Mouse (Mus musculus) heart, adult 2 months (tissue): ENCODE data around the gene Lbhd1. TPM values are rescaled to one million over a fixed set of nuclear protein-coding genes. Genes with fewer than 3 reads are reported as not detected.
A peak's percentile ranks its signal among the peaks of the same experiment; 100 is the strongest.
"Not testable (repeated sequence)": the region's sequence is repeated elsewhere in the genome, so short reads cannot be mapped to it uniquely, and the experiment has no call there.

Experiments
- DNase-seq, 2 experiments: peaks; one replicate each; pipeline ENCODE4 v3.0.0; 2021
- H3K27ac ChIP-seq: fragments of 200-600 bp; 2 replicates; pipeline ENCODE4 v1.8.1; 2022
- H3K27me3 ChIP-seq: fragments of 200-500 bp; 2 replicates; pipeline ENCODE4 v1.6.1; 2012; ENCODE audit warnings: mild to moderate bottlenecking, low read length, inconsistent platforms, mixed read lengths; ENCODE audit not compliant: control insufficient read depth, insufficient read depth
- H3K36me3 ChIP-seq: fragments of 200-500 bp; 2 replicates; pipeline ENCODE4 v1.6.1; 2012; ENCODE audit warnings: low read length, inconsistent platforms; ENCODE audit not compliant: control insufficient read depth, insufficient read depth
- H3K4me1 ChIP-seq: fragments of 200-500 bp; 2 replicates; pipeline ENCODE4 v1.6.1; 2011; ENCODE audit warnings: low read length; ENCODE audit not compliant: control insufficient read depth, insufficient read depth
- H3K4me3 ChIP-seq: fragments of 200-600 bp; 2 replicates; pipeline ENCODE4 v1.8.1; 2022
- H3K79me2 ChIP-seq: fragments of 200-500 bp; replicated peaks from 2 replicates; pipeline ENCODE4 v1.6.1; 2012; ENCODE audit warnings: mild to moderate bottlenecking, inconsistent platforms, low read length, moderate library complexity, mixed read lengths; ENCODE audit not compliant: control insufficient read depth, insufficient read depth
- H3K9ac ChIP-seq: fragments of 200-500 bp; 2 replicates; pipeline ENCODE4 v1.6.1; 2012; ENCODE audit warnings: low read depth, mild to moderate bottlenecking, control low read depth, inconsistent platforms, low read length, mixed read lengths
- CTCF ChIP-seq: fragments of 200-600 bp; IDR thresholded peaks from 2 replicates; pipeline ENCODE4 v1.8.1; 2022; ENCODE audit warnings: antibody characterized with exemption, mild to moderate bottlenecking, moderate library complexity
- EP300 ChIP-seq: fragments of 200-500 bp; IDR thresholded peaks from 2 replicates; pipeline ENCODE4 v1.6.1; 2011; ENCODE audit warnings: low read depth, low read length, control low read depth; ENCODE audit not compliant: insufficient read depth
- POLR2A ChIP-seq: fragments of 200-500 bp; IDR thresholded peaks from 2 replicates; pipeline ENCODE4 v1.6.1; 2011; ENCODE audit warnings: mild to moderate bottlenecking, low read depth, low read length, control low read depth; ENCODE audit not compliant: insufficient read depth
- WGBS: fragments of 180-500 bp; shearing (Covaris S2); methylation state at CpG from one replicate; pipeline ENCODE4 v1.1.7; 2018; 5-methylcytosine and 5-hydroxymethylcytosine counted together
- intact Hi-C: fragments of 180-260 bp; cut with DNase I; formaldehyde crosslinking; loops from one replicate; pipeline ENCODE4 v1.15.1; 2025
- polyA plus RNA-seq: library from polyadenylated mRNA; depleted of rRNA; stranded (reverse); fragments of >200 nt; gene quantifications from 2 replicates; pipeline ENCODE4 v1.2.3, GENCODE M21; 2012
- total RNA-seq, 2 experiments: library from RNA; stranded (reverse); gene quantifications; 2 replicates each; pipeline ENCODE4 v1.2.3; 2021

The Lbhd1 gene
- total and polyA plus RNA-seq, 3 experiments = 1.1 to 5.2 (median 4.2) TPM

GRCm38 (mm10) chr19:8864265-8864664 is 19.3 kb upstream of the Lbhd1 start:
- no peaks in the 10 kb centered on the region for H3K4me1 ChIP-seq
- no peak overlapping the region for H3K9ac ChIP-seq
- WGBS = 69% methylated on average over 6 of the region's 6 CpGs
- H3K79me2 ChIP-seq = no peaks in the 10 kb centered on the region
- intact Hi-C loops = no loop called here
- H3K36me3 ChIP-seq = no peaks in the 10 kb centered on the region
- DNase-seq = no peak
- 0 out of 2 replicates have a peak, but pooled peaks cover 2% of the 10 kb centered on the region for H3K27me3 ChIP-seq
- H3K27ac ChIP-seq = no peak overlapping the region
- no peak for TF ChIP-seq CTCF
- no peak for TF ChIP-seq POLR2A
- no peak for TF ChIP-seq EP300
- H3K4me3 ChIP-seq = no peak overlapping the region

DNA sequence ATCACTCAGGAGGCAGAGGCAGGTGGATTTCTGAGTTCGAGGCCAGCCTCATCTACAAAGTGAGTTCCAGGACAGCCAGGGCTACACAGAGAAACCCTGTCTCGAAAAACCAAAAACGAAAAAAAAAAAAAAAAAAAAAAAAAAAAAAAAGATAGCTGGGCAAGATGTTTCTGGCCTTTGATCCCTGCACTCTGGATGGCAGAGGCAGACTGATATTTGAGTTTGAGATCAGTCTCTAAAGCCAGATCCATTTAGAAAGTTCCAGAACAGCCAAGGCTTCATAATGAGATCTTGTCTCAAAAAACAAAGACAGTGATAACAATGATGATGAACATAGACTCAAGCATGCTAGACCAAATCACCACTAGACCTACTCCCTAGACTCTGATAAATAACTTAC is 13.2 kb upstream of the Lbhd1 start:
- intact Hi-C loops = loop anchor here (2.0 to 5.0 kb wide), 3 partner anchors 18 to 97 kb away; partner anchors contain the start of genes 1810009A15Rik, Eef1g, Gm49416 and Polr2g
- not testable (repeated sequence) for H3K36me3 ChIP-seq, H3K4me1 ChIP-seq, H3K4me3 ChIP-seq, DNase-seq, H3K79me2 ChIP-seq, H3K27me3 ChIP-seq, H3K9ac ChIP-seq
- WGBS = 70% methylated on average over 3 of the region's 3 CpGs
- H3K27ac ChIP-seq = peak overlapping the region; percentile 94; the same call in 1 of the 2 replicates

GRCm38 (mm10) chr19:8870838-8871237 is 12.7 kb upstream of the Lbhd1 start:
- TF ChIP-seq POLR2A (no peak), EP300 (no peak), CTCF (no peak)
- peaks cover 2% of the 10 kb centered on the region; the same call in 1 of the 2 replicates for H3K36me3 ChIP-seq
- intact Hi-C loops = loop anchor here (1.0 to 5.0 kb wide), 4 partner anchors 9 to 96 kb away; partner anchors contain the start of genes 1810009A15Rik, Eef1g, Gm49416 and Polr2g
- DNase-seq = no peak
- no peaks in the 10 kb centered on the region for H3K27me3 ChIP-seq
- peak overlapping the region; percentile 94 for H3K27ac ChIP-seq
- H3K4me1 ChIP-seq = peaks cover 3% of the 10 kb centered on the region
- peak overlapping the region; percentile 91 for H3K4me3 ChIP-seq
- H3K9ac ChIP-seq = peak overlapping the region; percentile 52
- WGBS = 22% methylated on average over 9 of the region's 9 CpGs
- 0 out of 2 replicates have a peak, but pooled peaks cover 1% of the 10 kb centered on the region for H3K79me2 ChIP-seq

DNA sequence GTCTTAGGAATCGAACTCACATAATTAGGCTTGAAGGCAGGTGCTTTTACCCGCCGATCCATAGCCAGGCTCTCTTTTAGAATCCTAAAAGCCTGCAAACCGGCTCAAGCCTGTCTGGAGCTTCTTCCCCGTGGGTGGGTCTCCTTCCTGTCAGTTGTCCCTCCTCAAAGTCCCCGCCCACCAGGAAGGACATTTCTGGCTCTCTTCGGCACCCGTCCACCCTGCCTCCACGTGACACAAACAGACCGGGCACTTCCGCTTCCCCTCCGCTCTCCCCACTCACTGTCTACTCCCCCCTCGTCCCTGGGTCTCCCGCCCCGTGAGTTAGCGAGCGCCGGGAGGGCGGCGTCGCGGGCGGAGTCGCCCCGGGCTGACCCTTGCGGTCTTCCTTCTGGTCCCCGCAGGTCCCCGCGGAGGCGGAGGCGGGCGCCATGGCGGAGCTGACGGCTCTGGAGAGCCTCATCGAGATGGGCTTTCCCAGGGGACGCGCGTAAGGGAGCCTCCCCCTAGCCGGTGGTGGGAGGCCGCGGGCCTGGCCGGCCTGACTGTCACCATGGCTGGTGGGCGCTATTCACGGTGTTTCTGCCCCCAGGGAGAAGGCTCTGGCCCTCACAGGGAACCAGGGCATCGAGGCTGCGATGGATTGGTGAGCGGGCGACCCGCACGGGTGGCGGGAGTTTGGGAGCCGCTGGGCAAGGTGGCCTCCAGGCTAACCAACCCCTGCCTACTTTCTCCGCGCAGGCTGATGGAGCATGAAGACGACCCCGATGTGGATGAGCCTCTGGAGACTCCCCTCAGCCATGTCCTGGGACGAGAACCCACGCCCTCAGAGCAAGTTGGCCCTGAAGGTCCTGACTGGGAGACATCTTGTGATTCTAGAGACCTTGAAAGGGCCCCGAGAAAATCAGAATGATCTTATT is 12.0 kb upstream of the Lbhd1 start, which contains the start of gene Ubxn1:
Gene Ubxn1 (plus strand): TSS at position 230 of the 920 bp plus-strand sequence.
- peak within 1 kb of the TSS; percentile 94 for H3K27ac ChIP-seq
- H3K4me1 ChIP-seq = peaks cover 3% of the 10 kb centered on the region
- intact Hi-C loops = loop anchor here (1.0 to 5.0 kb wide), 4 partner anchors 9 to 96 kb away; partner anchors contain the start of genes 1810009A15Rik, Eef1g, Gm49416 and Polr2g
- TF ChIP-seq POLR2A (peak; percentile 87), CTCF (no peak), EP300 (peak; percentile 96)
- peak within 1 kb of the TSS; percentile 91 for H3K4me3 ChIP-seq
- H3K27me3 ChIP-seq = no peaks in the 10 kb centered on the region
- 1% methylated on average over 59 of the region's 59 CpGs for WGBS
- H3K9ac ChIP-seq = peak within 1 kb of the TSS; percentile 83
- H3K79me2 ChIP-seq = 0 out of 2 replicates have a peak, but pooled peaks cover 1% of the 10 kb centered on the region
- peaks cover 2% of the 10 kb centered on the region; the same call in 1 of the 2 replicates for H3K36me3 ChIP-seq
- DNase-seq = peak; percentile 98 to 99

DNA sequence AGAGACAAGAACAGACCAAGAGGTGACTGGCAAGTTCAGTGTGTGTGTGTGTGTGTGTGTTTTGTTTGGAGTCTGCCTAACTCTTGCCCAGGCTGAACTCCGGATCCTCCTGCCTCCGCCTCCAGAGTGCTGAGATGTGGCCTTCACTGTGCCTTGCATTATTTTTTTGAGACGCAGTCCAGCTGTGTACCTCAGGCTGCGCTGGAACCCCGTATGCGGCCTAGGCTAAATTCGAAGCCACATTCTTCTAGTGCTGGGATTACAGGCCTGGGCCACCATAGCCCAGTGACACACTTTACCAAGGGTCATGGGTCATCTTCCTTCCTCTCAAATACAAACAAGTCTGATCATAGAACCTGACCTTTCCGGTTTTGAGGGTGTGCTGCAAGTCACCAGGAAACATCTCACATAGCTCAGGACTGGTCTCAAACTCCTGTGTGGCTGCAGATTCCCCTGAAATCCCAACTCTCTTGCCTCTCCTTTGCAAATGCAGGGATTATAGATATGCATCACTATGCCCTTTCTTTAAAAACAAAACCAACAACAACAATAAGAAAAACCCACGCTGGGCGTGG is 11.2 kb upstream of the Lbhd1 start:
- H3K9ac ChIP-seq = peak overlapping the region; percentile 83
- H3K36me3 ChIP-seq = peaks cover 2% of the 10 kb centered on the region; the same call in 1 of the 2 replicates
- 0 out of 2 replicates have a peak, but pooled peaks cover 1% of the 10 kb centered on the region for H3K79me2 ChIP-seq
- peak overlapping the region; percentile 94 for H3K27ac ChIP-seq
- 62% methylated on average over 10 of the region's 10 CpGs for WGBS
- H3K27me3 ChIP-seq = no peaks in the 10 kb centered on the region
- TF ChIP-seq POLR2A = no peak
- TF ChIP-seq EP300 = no peak
- no peak for TF ChIP-seq CTCF
- intact Hi-C loops = loop anchor here (5.0 kb wide), 1 partner anchor 95 kb away; the partner anchor contains the start of gene Eef1g
- peaks cover 3% of the 10 kb centered on the region for H3K4me1 ChIP-seq
- peak overlapping the region; percentile 91 for H3K4me3 ChIP-seq
- DNase-seq = no peak
